Mouse (Mus musculus) testis, adult 2 months (tissue): ENCODE measurements around the gene Bphl. TPM values are rescaled to one million over a fixed set of nuclear protein-coding genes. Genes with fewer than 3 reads are reported as not detected.
A peak's percentile ranks its signal among the peaks of the same experiment; 100 is the strongest.
"Not testable (repeated sequence)": the region's sequence is repeated elsewhere in the genome, so short reads cannot be mapped to it uniquely, and the experiment has no call there.

ENCODE experiments used
- H3K27ac ChIP-seq: fragments of 200-500 bp; 2 replicates; pipeline ENCODE4 v1.5.1; 2012; ENCODE audit warnings: low read depth, low read length; ENCODE audit not compliant: control insufficient read depth, insufficient read depth
- H3K27me3 ChIP-seq: fragments of 200-500 bp; 2 replicates; pipeline ENCODE4 v1.6.1; 2012; ENCODE audit warnings: mild to moderate bottlenecking, low read length, moderate library complexity; ENCODE audit not compliant: control insufficient read depth, insufficient read depth
- H3K36me3 ChIP-seq: fragments of 200-500 bp; 2 replicates; pipeline ENCODE4 v1.6.1; 2012; ENCODE audit warnings: mild to moderate bottlenecking, low read length; ENCODE audit not compliant: control insufficient read depth, insufficient read depth
- H3K4me1 ChIP-seq: fragments of 200-500 bp; 2 replicates; pipeline ENCODE4 v1.6.1; 2012; ENCODE audit warnings: low read length; ENCODE audit not compliant: control insufficient read depth, insufficient read depth
- H3K4me3 ChIP-seq: fragments of 200-500 bp; 2 replicates; pipeline ENCODE4 v1.5.1; 2012; ENCODE audit warnings: low read depth, mild to moderate bottlenecking, low read length, moderate library complexity, mixed read lengths; ENCODE audit not compliant: control insufficient read depth
- CTCF ChIP-seq: fragments of 200-500 bp; IDR thresholded peaks from 2 replicates; pipeline ENCODE4 v1.5.1; 2012; ENCODE audit warnings: low read depth, mild to moderate bottlenecking, inconsistent platforms, low read length, moderate library complexity; ENCODE audit not compliant: control insufficient read depth, insufficient read depth, insufficient replicate concordance
- POLR2A ChIP-seq: fragments of 200-500 bp; IDR thresholded peaks from 2 replicates; pipeline ENCODE4 v1.6.1; 2012; ENCODE audit warnings: low read depth, mild to moderate bottlenecking, inconsistent platforms, low read length, moderate library complexity; ENCODE audit not compliant: control insufficient read depth
- polyA plus RNA-seq: library from polyadenylated mRNA; depleted of rRNA; stranded (reverse); fragments of >200 nt; gene quantifications from 2 replicates; pipeline ENCODE4 v1.2.3, GENCODE M21; 2012

Bphl gene
- polyA plus RNA-seq, 1 experiment: 12.3 TPM

DNA sequence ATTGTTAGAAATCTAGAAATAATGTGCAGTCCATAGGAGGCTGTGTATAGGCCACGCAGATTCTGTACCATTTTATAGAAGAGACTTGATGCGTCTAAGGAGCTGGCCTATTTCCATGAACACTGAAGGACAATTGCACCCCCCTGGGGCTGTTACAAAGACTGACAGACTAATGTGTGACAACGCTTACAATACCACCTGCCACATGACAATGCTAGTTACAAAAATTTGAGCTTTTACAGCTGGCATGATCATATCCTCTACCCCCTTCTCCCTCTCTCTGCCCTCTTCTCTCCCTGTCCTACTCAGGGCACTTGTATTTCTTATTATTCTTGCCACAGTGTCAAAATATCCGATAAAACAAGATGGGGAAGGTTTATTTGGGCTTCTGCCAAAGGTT lies 44.5 kb downstream of the Bphl start:
- Histone ChIP-seq H3K27me3 (peaks cover 2% of the 10 kb centered on the region; the same call in 1 of the 2 replicates), H3K27ac (no peak overlapping the region), H3K36me3 (no peaks in the 10 kb centered on the region), H3K4me1 (peaks cover 13% of the 10 kb centered on the region), H3K4me3 (no peak overlapping the region)
- TF ChIP-seq CTCF: no peak
- no peak for TF ChIP-seq POLR2A

DNA sequence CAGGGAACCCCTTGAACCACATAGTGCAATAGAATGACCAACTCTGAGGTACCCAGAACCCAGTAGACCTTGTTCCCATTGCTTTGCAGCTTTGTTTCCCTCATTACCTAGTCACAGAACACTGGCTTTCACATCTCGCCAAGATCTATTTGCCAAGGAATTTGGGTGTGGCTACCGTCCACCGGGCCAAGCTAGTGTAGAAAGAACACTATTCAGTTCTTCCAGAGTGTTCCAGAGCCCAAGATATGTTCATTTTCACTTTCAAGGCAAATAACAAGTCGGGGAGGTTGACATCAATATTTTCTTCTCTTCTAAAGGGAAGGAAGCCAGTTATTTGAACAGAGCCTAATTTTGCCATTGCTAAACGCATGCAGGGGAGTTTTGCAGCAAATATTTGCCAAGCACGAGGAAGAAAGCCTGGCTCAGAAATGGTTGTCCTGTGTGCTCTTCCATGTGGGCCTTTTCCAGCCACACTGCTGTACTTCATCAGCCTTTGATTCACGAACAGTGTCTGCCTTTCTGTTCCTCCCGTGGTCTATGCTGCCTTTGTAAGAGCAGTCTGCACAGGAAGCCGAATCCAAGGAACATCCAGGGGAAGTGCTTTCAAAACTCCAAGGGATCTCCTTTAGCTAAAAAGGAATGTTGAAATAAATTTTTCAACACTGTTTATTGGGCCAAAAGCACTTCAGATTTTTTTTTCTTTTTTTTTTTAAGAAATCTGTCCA lies 46.8 kb downstream of the Bphl start:
- no peak overlapping the region; the same call in 1 of the 2 replicates for H3K27ac ChIP-seq
- H3K4me1 ChIP-seq: no peaks in the 10 kb centered on the region
- no peaks in the 10 kb centered on the region for H3K27me3 ChIP-seq
- no peaks in the 10 kb centered on the region for H3K36me3 ChIP-seq
- TF ChIP-seq POLR2A (no peak), CTCF (no peak)
- no peak overlapping the region for H3K4me3 ChIP-seq

DNA sequence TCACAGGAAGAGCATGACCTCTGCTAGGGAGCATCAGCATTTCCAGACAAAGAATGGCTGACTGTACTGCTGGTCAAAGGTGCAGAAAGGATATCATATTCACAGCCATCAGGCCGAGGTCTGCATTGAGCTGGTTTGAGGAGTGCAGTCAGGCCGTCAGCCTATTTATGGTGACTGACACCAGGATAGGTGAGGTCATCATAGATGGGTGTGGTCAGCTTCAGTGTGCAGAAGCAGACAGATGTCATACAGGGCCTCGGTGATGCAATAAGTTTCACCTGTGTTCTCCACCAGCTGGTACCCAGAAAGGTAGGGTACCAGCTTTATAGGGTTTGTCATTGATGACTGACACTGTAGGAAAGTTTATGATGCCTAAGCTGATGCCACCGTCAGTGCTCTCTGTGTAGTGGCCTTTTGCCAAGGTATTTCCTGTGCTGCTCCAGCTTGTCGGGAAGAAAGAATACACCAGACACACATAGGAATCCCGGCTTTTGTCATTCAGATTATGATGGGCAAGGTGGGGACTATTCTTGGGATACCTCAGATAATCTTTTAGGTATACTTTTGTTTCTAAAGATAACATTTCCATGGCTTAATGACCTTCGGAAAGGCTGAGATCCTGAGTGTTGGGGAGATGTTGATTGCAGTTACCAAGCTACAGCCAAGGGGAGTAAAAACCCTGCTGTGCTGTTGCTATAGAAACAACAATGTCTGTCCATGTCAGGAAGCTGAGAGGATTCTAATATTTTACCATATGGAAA lies 49.8 kb downstream of the Bphl start:
- Histone ChIP-seq H3K27ac (no peak overlapping the region), H3K4me3 (peak overlapping the region; percentile 28; the same call in 1 of the 2 replicates), H3K4me1 (no peaks in the 10 kb centered on the region), H3K27me3 (no peaks in the 10 kb centered on the region), H3K36me3 (no peaks in the 10 kb centered on the region)
- TF ChIP-seq POLR2A (peak; percentile 61; the same call in 1 of the 2 replicates), CTCF (no peak)

DNA sequence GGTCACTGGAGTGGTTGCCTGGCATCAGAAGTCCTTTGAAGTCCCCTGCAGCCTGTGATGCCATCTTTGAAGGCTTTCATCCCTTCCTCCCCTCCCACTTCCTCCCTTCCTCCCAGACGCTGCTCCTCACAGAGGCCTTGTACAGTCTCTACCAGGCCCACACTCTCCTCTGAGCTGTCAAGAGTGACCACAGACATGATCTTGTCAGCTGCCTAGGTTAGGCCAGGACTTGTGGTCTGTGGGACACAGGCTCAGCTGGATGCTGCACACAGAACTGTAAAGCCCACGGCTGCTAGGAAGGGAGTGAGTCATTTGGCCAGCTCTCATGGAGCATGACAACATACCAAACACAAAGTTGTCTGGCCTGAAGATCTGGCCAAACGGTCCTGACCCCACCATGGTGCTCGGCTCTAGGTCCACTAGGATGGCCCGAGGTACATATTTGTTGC lies 50.8 kb downstream of the Bphl start:
- not testable (repeated sequence) for H3K36me3 ChIP-seq, H3K27ac ChIP-seq, H3K27me3 ChIP-seq, H3K4me1 ChIP-seq
- 0 out of 2 replicates have a peak overlapping the region, but pooled peaks have one; percentile 9 for H3K4me3 ChIP-seq

DNA sequence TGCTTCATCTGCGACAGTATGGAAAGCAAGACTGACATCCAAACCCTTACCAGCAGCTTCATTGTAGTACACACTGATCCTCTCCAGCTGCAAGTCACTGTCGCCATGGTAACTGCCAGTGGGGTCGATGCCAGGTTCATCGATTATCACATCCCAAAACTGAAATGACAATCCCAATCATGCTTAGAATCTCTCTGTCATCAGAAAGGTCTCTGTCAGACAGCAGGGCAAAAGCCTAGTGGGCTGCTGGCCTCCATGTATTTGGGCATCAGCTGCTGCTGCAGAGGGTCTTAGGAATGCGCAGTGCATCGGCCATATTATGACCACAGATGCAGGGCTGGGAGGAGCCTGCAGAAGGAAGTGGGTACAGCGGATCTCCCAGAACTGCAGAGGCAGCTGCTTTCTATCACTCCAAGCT lies 51.5 kb downstream of the Bphl start:
- H3K4me3 ChIP-seq: no peak overlapping the region
- no peaks in the 10 kb centered on the region for H3K4me1 ChIP-seq
- no peak for TF ChIP-seq POLR2A
- H3K27me3 ChIP-seq: no peaks in the 10 kb centered on the region
- H3K36me3 ChIP-seq: no peaks in the 10 kb centered on the region
- no peak overlapping the region for H3K27ac ChIP-seq

DNA sequence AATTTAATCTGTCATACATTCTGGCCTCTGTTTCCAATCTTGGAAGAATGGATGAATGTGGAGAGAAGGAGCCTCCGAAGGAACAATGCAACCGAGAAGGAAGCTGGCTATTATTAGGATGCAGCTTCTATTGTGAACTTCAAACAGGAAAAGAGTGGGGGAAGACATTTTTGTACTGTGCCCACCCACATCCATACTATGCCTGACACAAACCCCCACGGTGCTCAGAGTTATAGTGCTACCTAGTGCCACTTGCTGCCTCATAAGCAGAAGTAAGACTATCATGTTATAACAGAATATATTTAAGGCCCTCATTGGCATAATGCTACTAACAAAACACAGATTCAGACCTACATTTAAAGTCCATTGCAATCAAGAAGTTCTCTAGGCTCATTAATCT lies 52.0 kb downstream of the Bphl start:
- TF ChIP-seq CTCF (no peak), POLR2A (no peak)
- Histone ChIP-seq H3K4me1 (no peaks in the 10 kb centered on the region), H3K27me3 (no peaks in the 10 kb centered on the region), H3K4me3 (no peak overlapping the region), H3K27ac (no peak overlapping the region), H3K36me3 (no peaks in the 10 kb centered on the region)

DNA sequence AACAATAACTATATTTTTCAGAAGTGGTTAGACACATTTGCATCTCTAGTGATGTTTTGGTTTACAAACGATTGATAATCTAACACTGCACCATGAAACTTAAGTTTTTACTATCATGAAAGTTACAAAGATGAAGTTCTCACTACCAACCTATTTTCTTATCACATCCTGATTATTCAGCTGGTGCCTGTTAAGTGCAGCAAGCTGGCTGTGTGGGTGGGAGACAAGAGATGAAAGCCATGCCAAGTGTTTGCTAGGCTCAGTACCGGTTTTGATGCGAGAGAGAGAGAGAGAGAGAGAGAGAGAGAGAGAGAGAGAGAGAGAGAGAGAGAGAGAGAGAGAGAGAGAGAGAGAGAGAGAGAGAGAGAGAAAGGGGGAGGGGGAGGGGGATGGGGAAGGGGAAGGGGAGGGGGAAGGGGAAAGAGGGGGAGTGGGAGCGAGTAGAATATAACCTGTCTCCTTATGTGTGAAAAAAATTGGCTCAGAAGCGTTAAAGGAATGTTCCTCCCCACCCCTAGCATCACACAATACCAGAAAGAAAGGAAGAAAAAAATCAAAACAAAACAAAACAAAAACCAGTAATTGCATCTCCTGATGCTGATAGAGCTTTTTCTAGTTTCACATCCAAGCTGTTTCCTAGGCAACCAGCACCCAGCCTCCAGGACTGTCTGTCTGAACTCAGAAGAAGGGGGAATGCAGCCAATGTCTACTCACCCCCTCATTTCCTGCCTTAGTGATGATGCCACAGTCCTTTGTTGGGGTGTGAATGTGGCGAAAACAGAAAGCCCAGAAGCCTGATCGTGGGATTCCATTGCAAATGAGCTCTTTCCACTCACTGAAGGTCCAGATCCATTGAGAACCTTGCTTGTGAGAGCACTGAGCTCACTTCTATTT lies 58.4 kb downstream of the Bphl start:
- H3K4me1 ChIP-seq: no peaks in the 10 kb centered on the region
- H3K27me3 ChIP-seq: no peaks in the 10 kb centered on the region
- no peak for TF ChIP-seq POLR2A
- no peak overlapping the region for H3K4me3 ChIP-seq
- H3K27ac ChIP-seq: no peak overlapping the region
- no peaks in the 10 kb centered on the region for H3K36me3 ChIP-seq
